Mouse (Mus musculus) adrenal gland, postnatal 10 days (tissue): ENCODE data around the gene Phf23. TPM values are rescaled to one million over a fixed set of nuclear protein-coding genes. Genes with fewer than 3 reads are reported as not detected.

ENCODE experiments used
- DNase-seq: peaks from one replicate; pipeline ENCODE4 v3.0.0; 2021; ENCODE audit warnings: mixed read lengths
- total RNA-seq, 2 experiments: library from RNA; stranded (reverse); gene quantifications; 2 replicates each; pipeline ENCODE4 v1.2.3; 2021

Phf23 gene
- total RNA-seq, 2 experiments from 2014 or later, result 43.5 to 50.5 TPM

- DNase-seq, result peak; percentile 97
These were observed 25.9 kb downstream of the Phf23 start for GRCm38 (mm10) chr11:70021264-70022132.

GRCm38 (mm10) chr11:70023481-70024150 is 28.0 kb downstream of the Phf23 start:
- DNase-seq, result peak; percentile 45

- peak; percentile 3 for DNase-seq
These were observed 28.6 kb downstream of the Phf23 start for GRCm38 (mm10) chr11:70024151-70024514.

- DNase-seq, result peak; percentile 64
These were observed 31.1 kb downstream of the Phf23 start for GRCm38 (mm10) chr11:70026689-70027088.

- DNase-seq, result peak; percentile 41
These were observed 31.8 kb downstream of the Phf23 start for GRCm38 (mm10) chr11:70027397-70027796.

- no peak for DNase-seq
These were observed 33.0 kb downstream of the Phf23 start for GRCm38 (mm10) chr11:70028401-70029129.

GRCm38 (mm10) chr11:70029130-70029801 is 33.7 kb downstream of the Phf23 start:
- peak; percentile 74 for DNase-seq

GRCm38 (mm10) chr11:70029829-70030550 is 34.4 kb downstream of the Phf23 start:
- DNase-seq, result no peak

- no peak for DNase-seq
These were observed 35.2 kb downstream of the Phf23 start for GRCm38 (mm10) chr11:70030651-70031320.

- no peak for DNase-seq
These were observed 35.7 kb downstream of the Phf23 start for GRCm38 (mm10) chr11:70031321-70031670.

GRCm38 (mm10) chr11:70038174-70038573 is 42.6 kb downstream of the Phf23 start:
- DNase-seq, result no peak

GRCm38 (mm10) chr11:70039631-70040030 is 44.1 kb downstream of the Phf23 start:
- DNase-seq, result no peak

GRCm38 (mm10) chr11:70040184-70040583 is 44.6 kb downstream of the Phf23 start:
- no peak for DNase-seq

- no peak for DNase-seq
These were observed 46.9 kb downstream of the Phf23 start for GRCm38 (mm10) chr11:70042309-70043085.

GRCm38 (mm10) chr11:70043665-70044064 is 48.1 kb downstream of the Phf23 start:
- DNase-seq, result no peak

- DNase-seq, result no peak
These were observed 49.9 kb downstream of the Phf23 start for GRCm38 (mm10) chr11:70045435-70045834.

GRCm38 (mm10) chr11:70049366-70049765 is 53.8 kb downstream of the Phf23 start:
- no peak for DNase-seq
